Mouse (Mus musculus) CH12F3 (cell line): ENCODE data around the gene Zfp865.
"Not testable (repeated sequence)": the region's sequence is repeated elsewhere in the genome, so short reads cannot be mapped to it uniquely, and the experiment has no call there.

ENCODE experiments used
- in situ Hi-C: fragments of 300-500 bp; cut with MboI; formaldehyde crosslinking; loops from 2 replicates; pipeline ENCODE4 v1.14.3; 2020; ENCODE audit warnings: low sequenced_read_pairs

Zfp865 gene

DNA sequence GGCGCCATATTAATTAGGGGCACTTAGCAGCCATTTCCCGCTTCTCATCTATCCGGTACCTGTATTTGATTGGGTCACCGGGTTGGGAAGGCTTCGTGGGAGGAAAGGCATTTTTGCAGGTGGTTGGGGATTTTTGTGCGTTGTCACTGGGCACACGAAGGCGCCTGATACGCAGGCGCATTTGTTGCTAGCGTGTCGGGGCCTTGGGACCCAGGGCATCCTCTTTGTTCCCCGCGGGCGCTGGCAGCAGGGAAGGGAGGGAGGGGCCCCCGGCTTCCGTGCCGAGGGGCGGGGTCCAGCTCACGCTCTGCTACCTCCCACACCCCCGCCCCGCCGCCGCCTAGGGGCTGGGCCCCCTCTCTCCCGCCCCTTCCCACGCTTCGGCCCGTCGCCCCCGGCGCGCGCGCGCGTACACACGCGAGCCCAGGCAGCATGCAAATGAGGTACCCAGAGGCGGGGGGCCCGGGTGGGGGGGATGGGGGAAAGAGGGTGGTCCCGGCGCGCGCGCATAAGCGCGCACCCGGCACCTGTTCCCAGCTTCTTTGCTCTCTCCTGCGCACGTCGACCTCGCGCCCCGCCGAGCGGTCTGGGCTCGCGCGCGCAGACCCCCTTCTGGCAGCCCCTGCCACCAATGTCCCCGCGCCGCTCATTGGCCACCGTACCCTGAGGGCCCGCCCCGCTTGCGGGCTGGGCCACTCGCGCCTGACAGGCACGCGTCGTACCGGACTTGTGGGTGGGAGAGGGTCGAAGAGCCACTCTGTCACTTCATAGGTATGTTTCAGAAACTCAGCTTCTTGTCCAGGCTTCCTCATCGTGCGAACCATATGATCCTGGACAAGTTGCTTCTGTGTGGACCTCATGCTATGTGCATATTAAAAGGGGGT, 4.8 kb upstream of the Zfp865 start, which contains the start of gene Gm44973:
Gene Gm44973 (plus strand): TSS at position 379 of the 884 bp plus-strand sequence.
- in situ Hi-C loops: no loop called here

DNA sequence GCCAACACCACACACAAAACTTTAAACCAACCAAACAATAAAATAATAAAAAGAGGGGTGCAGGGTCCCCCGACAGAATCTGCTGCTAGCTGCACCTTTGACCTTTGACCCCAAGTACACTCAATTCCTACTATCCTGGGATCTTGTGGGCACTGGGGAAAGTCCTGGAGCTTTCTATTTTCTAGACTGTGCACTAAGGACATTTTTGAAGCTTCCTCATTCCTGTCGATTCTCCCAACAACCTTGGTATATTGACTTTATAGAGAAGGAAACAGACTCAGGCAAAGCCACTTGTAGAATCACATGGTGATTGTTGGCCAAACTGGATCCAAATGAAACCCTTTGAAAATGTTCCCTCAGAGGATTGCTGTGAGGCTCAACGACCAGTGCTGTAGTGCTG, 4.1 kb upstream of the Zfp865 start:
- in situ Hi-C loops: no loop called here

DNA sequence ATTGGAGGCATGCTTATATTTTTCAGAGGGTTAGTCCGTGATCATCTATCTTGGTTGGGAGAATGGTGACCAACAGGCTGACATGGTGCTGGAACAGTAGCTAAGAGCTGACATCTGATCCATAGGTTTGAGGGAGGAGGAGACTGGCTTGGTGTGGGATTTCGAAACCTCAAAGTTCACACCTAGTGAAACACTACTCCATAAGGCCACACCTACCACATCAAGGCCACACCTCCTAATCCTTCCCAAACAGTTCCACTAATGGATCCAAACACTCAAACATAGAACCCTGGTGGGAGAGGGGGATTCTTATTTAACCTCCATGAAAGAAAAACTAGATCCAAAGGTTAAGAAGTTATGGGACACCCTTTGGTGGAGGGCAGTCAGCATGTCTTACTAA, 3.3 kb upstream of the Zfp865 start:
- in situ Hi-C loops: no loop called here

DNA sequence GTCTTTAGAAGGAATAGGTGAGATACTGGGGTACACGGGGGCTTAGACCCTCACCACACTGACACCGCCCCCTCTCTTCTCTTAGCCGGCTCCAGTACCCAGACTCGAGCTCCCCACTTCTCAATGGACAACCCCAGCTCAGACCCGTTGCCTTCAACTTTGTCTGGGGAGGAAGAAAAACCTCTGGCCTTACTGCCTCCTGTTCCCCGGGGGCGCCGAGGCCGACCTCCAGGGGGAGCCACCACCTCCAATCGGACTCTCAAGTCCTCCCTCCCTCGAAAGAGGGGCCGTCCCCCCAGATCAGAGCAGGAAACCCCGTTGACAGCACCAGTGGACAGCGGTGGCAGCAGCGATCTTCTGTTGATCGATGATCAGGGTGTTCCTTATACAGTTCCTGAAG, 2.8 kb upstream of the Zfp865 start:
- in situ Hi-C loops: no loop called here

DNA sequence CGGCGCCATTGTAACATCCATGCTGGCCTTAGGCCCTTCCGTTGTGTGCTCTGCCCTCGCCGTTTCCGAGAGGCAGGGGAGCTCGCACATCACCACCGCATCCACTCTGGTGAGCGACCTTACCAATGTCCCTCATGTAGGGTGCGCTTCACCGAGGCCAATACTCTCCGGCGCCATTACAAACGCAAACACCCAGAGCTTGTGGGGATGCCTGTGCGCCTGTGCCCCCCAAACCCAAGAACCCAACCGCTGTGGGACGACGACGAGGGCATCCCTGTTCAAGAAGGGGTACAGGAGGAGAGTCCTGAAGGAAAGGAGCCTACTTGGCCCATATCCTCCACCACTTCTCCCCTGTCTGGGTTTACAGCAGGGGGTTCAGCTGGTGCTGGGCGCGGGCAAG, 2.2 kb upstream of the Zfp865 start:
- in situ Hi-C loops: no loop called here

DNA sequence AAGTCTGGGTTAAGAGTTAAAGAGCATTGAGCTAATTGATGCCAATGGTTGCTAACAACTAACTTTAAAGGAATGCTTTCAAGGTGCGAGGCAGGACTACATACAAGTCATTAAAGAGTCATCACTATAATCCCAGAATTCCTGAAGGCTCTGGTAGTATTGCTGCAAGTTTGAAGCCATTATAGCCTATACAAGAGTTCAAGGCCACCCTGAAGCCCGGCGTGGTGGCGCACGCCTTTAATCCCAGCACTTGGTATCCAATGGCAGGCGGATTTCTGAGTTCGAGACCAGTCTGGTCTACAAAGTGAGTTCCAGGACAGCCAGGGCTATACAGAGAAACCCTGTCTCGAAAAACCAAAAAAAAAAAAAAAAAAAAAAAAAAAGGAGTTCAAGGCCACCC, 600 bp upstream of the Zfp865 start:
- in situ Hi-C loops: not testable (repeated sequence)

DNA sequence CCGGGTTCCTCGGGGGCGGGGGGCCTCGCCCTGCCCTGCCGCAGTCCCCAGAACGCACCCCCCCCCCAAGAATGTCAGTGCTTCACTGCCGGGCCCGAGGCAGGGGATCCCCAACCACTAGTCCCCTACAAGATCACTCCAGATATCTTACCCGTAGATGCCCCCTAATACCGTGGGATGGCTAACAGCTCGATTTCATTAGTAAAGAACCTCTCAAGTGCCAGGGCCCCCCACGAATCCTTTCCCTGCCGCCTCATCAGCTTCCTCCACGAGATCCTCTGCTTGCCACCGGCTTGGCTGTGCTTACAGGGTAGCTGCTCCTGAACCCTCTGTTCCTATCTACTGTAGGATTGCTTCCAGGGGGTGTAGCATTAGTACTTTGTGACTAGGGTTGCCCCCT, 509 bp downstream of the Zfp865 start:
- in situ Hi-C loops: no loop called here

DNA sequence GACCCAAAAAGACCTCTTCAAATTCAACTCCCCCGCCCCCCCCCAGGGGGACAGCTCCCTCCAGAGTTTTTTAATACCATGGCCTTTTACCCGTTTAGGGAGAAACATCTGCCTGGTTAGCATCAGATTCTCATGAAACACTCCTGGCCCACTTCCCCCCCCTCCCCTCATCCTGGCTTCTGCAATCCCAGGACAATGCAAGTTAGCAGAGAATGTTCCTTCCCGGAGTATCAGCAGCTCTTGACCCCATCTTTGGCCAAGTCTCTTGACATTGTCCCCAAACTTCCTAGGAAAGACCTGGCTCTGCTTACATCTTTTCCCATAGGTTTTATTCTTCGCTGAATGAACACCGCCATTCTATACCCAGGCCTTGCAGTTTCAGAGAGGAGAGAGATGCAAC, 1.0 kb downstream of the Zfp865 start:
- in situ Hi-C loops: no loop called here

DNA sequence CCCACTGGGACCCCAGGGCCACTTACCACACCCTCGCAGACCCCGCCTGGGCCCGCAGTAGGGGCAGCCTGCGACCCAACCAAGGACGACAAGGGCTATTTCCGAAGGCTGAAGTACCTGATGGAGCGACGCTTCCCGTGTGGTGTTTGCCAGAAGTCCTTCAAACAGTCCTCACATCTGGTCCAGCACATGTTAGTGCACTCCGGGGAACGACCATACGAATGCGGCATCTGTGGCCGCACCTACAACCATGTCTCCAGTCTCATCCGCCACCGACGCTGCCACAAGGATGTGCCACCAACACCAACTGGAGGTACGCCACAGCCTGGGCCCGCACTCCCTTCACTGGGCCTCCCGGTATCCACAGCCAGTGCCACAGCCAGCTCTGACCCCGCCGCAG, 9.4 kb downstream of the Zfp865 start:
- in situ Hi-C loops: no loop called here

DNA sequence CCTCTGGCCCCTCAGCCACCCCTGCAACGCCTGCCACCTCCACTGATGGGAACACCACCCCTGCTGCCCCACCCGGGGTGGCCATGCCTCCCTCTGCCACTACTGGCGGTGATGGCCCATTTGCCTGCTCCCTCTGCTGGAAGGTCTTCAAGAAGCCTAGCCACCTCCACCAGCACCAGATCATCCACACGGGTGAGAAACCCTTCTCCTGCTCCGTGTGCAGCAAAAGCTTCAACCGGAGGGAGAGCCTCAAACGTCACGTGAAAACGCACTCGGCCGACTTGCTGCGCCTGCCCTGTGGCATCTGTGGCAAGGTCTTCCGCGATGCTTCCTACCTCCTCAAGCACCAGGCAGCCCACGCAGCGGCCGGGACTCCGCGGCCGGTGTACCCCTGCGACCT, 9.8 kb downstream of the Zfp865 start:
- in situ Hi-C loops: no loop called here

DNA sequence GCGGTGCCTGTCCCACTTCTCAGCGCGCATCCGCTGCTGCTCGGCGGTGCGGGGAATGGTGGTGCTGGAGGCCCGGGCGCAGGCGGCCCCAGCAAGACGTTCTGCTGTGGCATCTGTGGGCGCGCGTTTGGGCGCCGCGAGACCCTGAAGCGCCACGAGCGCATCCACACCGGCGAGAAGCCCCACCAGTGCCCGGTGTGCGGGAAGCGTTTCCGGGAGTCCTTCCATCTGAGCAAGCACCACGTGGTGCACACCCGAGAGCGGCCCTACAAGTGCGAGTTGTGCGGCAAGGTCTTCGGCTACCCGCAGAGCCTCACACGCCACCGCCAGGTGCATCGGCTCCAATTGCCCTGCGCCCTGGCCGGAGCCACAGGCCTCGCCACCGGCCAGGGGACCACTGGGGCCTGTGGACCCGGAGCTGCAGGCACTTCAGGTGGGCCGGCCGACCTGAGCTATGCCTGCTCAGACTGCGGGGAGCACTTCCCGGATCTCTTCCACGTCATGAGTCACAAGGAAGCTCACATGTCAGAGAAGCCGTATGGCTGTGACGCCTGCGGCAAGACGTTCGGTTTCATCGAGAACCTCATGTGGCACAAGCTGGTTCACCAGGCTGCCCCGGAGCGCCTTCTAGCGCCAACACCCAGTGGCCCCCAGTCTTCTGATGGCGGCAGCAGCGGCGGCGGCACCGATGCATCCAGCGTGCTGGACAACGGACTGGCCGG, 10.5 kb downstream of the Zfp865 start:
- in situ Hi-C loops: no loop called here

DNA sequence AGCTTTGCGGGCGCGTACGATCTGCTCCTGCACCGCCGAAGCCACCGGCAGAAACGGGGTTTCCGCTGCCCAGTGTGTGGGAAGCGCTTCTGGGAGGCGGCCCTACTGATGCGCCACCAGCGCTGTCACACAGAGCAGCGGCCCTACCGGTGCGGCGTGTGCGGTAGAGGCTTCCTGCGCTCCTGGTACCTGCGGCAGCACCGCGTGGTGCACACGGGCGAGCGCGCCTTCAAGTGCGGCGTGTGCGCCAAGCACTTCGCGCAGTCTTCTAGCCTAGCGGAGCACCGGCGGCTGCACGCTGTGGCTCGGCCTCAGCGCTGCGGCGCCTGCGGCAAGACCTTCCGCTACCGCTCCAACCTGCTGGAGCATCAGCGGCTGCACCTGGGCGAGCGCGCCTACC, 11.3 kb downstream of the Zfp865 start:
- in situ Hi-C loops: no loop called here

DNA sequence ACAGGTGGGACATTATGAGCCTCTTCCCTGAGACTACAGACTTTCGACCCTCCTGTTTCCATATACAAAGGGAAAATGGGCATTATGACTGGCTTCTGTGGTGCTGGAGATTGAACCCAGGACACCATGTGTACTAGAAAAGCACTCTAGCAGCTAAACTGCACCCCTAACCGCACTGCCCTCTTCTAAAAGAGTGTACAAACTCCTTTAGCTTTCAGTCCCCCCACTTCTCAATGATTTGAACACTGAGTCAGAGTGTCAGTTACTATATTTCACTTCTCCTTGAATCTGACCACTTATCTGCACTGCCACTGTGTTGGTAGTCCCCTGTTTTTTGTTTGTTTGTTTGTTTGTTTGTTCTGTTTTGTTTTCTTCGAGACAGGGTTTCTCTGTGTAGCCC, 13.6 kb downstream of the Zfp865 start, which contains the start of gene 4632433K11Rik:
Gene 4632433K11Rik (plus strand): TSS at position 301 of the 400 bp plus-strand sequence.
- in situ Hi-C loops: no loop called here

DNA sequence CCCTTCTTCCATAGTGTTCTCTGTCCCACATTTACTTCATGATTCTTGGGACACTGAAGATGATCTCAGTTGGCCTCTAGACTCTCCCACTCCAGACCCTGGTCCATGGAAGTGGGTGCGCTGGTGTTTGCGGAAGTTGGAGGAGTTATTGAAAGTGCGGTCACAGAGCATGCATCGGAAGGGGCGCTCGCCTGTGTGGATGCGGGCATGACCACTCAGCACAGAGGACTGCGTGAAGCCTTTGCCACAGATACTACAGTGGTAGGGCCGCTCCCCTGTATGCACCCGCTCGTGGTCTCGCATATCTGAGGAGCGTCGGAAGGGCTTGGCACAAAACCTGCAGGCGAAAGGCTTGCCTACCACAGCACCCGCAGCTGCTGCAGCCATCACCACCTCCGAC, 15.5 kb downstream of the Zfp865 start:
- in situ Hi-C loops: no loop called here

DNA sequence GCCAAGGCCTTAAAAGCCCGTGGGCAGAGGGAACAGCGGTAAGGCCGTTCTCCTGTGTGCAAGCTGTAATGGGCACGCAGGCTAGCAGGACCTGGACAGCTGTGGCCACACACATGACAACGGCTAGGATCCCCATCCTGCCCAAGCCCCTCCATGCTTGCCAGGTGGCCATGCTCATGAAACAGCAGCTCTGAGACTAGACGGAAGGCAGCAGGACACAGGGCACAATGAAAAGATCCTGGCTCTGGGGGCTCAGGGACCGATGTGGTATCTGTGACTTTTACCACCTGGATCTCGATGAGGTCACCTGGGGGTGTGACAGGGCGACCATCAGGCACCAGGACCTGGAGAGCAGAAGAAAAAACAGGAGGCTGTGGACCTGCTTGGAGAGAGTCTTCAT, 16.0 kb downstream of the Zfp865 start:
- in situ Hi-C loops: no loop called here

DNA sequence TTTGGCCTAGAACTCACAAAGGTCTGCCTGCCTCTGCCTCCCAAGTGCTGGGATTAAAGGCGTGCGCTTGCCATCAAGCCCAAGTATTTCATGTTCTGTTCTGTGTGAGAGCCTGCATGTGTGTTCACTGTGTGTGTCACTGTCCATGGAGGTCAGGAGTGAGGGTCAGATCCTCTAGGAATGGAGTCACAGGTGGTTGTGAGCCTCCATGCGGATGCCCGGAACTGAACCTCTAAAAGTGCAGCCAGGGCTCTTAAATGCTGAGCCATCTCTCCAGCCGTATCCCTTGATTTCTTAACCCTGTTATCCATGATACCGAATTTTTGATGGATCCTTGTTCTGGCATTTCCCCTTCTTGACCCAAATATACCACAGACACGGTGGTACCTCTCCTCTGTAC, 16.9 kb downstream of the Zfp865 start:
- in situ Hi-C loops: no loop called here

DNA sequence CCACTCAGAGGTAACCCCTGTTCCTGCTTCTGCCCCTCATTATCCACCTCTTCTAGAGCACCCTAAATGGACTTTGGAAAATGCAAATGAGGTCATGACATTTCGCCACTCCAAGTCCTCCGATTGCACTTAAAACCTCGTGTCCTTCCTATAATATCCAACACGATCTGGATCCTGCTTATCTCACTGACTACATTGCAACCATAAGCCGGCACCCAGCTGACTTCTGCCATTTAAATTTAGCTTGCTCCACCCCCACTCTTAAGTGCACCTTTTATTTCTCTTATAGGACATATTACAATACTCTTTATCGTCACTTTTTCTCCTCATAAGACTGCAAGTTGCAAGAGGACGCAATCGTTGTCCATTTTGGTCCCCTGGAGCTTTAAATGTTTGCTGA, 17.3 kb downstream of the Zfp865 start:
- in situ Hi-C loops: no loop called here

DNA sequence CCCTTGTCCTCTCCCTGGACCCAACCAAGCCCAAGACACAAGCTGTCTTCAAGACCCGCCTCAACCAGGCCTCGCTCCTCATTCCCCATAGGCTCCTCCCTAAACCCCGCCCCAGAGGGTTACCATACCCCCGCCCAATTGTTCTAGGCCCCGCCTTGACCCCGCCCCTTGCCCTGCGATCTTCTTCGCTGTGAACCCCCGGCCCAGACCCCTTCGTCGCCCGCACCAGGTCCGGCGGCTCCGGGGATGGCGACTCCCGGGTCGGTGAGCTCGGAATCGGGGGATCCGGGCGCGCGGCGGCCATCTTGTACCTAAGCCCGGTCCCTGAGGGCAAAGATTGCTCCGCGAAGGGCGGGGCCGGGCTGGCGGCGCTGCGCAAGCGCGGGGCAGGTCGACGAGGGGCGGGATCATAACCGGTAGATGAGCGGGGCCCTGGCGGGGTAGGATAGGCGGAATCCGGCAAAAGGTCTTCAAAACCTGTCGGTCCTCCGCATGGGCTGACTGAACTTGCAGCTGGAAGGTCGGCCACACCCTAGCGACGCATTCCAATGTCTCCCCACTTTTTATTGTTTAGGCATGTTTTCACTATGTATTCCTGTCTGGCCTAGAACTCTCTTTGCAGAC, 18.0 kb downstream of the Zfp865 start, which contains the start of gene Zfp784:
Gene Zfp784 (minus strand): TSS at position 338 of the 624 bp plus-strand sequence.
- in situ Hi-C loops: no loop called here

DNA sequence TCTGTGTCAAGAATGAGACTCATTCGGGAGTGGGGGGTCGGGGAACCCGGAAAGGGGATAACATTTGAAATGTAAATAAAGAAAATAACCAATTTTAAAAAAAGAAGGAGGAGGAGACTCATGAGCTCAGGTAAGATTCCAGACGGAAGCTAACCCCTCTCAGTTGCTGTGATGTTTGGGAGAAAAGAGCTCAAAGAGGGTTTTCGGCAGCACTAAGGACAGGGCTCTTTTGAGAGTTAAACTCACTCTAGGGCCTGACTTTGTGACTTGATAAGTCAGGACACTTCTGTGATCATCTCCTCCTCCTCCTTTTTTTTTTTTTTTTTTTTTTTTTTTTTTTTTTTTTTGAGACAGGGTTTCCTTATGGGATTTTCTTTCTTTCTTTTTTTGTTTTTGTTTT, 18.8 kb downstream of the Zfp865 start:
- in situ Hi-C loops: no loop called here

DNA sequence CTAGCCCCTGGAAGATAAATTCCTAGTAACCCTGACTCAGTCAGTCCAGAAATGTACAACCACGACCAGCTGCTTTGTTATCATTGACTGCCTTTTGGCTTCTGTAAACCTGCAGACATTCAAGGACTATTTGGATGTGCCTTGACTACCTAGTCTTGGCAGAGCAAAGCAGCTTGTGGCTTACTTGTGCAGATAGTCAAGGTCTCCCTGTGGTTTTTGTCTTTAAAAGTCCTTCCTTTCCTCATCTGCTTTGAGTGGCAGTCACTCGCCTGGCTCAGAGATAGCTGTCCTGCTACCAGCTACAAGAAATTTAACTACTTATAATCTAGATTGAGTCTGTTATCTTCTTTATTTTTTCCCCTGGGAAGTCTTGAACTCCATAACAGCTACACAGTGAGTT, 24.8 kb downstream of the Zfp865 start:
- in situ Hi-C loops: loop anchor here (5.0 kb wide), 1 partner anchor 103 kb away; no protein-coding TSS in a partner anchor

DNA sequence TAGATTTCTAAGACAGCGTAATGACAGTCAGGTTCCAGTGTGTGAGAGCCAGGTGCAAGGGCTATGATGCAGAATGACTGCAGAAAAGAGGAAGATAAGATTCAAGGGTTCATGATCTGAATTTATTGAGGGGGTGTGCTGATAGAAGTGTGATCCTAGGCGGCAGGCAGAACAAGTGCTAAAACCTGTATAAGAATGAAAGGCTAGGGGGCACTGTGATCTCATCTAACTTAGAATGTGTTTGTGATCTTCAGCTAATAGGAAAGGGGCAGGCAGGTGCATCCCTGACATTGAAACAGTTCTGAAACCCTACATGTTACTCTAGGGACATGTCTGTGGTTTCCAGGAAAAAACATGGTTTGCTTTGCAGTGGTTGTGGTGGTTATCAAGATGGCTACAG, 25.9 kb downstream of the Zfp865 start:
- in situ Hi-C loops: loop anchor here (5.0 kb wide), 1 partner anchor 104 kb away; no protein-coding TSS in a partner anchor
